Mouse (Mus musculus) ES-Bruce4 (cell line): ENCODE results near the gene Agpat1. TPM values are rescaled to one million over a fixed set of nuclear protein-coding genes. Genes with fewer than 3 reads are reported as not detected.

Experiments
- H3K27ac ChIP-seq: 2 replicates; pipeline ENCODE4 v1.5.1; 2012; ENCODE audit warnings: low read length, inconsistent platforms; ENCODE audit not compliant: insufficient read depth
- H3K27me3 ChIP-seq: 2 replicates; pipeline ENCODE4 v1.6.1; 2012; ENCODE audit warnings: mild to moderate bottlenecking, low read length, inconsistent platforms; ENCODE audit not compliant: control insufficient read depth, poor library complexity, insufficient read depth, severe bottlenecking
- H3K36me3 ChIP-seq: 2 replicates; pipeline ENCODE4 v1.6.1; 2012; ENCODE audit warnings: inconsistent platforms, mild to moderate bottlenecking, low read length, moderate library complexity; ENCODE audit not compliant: control insufficient read depth, poor library complexity, insufficient read depth, severe bottlenecking
- H3K4me1 ChIP-seq: one replicate; pipeline ENCODE4 v1.8.1; 2011; ENCODE audit warnings: low read length; ENCODE audit not compliant: control insufficient read depth, insufficient read depth
- H3K4me3 ChIP-seq: 2 replicates; pipeline ENCODE4 v1.5.1; 2011; ENCODE audit warnings: low read depth, mild to moderate bottlenecking, low read length
- H3K9ac ChIP-seq: 2 replicates; pipeline ENCODE4 v1.6.1; 2012; ENCODE audit warnings: low read depth, mild to moderate bottlenecking, inconsistent platforms; ENCODE audit not compliant: poor library complexity, severe bottlenecking
- H3K9me3 ChIP-seq: replicated peaks from 2 replicates; pipeline ENCODE4 v1.6.1; 2012; ENCODE audit warnings: mild to moderate bottlenecking, low read length, inconsistent platforms; ENCODE audit not compliant: control insufficient read depth, poor library complexity, insufficient read depth, severe bottlenecking
- CTCF ChIP-seq: IDR thresholded peaks from one replicate; pipeline ENCODE4 v1.8.1; 2011; ENCODE audit warnings: low read depth, low read length
- EP300 ChIP-seq: IDR thresholded peaks from 2 replicates; pipeline ENCODE4 v1.6.1; 2011; ENCODE audit warnings: low read depth, low read length; ENCODE audit not compliant: insufficient read depth
- POLR2A ChIP-seq: IDR thresholded peaks from one replicate; pipeline ENCODE4 v1.8.1; 2011; ENCODE audit warnings: low read length; ENCODE audit not compliant: insufficient read depth
- polyA plus RNA-seq: library from polyadenylated mRNA; stranded (reverse); fragments of >200 nt; gene quantifications from 2 replicates; pipeline ENCODE4 v1.2.4, GENCODE M21; 2011; ENCODE audit warnings: low read depth; ENCODE audit not compliant: missing spikeins, insufficient read depth, insufficient read length

Agpat1 gene
- polyA plus RNA-seq, 1 experiment = 66.8 TPM

DNA sequence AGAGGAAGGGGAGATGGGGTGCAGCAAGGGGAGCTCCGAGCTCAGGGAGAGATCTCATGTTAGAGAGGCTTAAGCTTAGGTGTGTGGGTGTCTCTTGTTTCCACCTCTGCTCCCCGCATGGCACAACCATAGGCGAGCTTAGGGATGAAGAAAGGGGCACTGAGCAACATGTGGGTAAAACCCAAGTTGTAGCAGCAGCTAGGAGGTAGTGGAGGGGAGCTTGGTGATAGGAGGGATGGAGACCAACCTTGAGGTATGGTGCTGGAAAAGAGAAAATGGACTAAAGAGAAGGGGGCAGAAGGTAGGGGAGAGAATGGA, 55.8 kb downstream of the Agpat1 start:
- Histone ChIP-seq H3K36me3 (no peaks in the 10 kb centered on the region), H3K27ac (no peak overlapping the region), H3K9ac (no peak overlapping the region), H3K4me1 (no peaks in the 10 kb centered on the region), H3K9me3 (no peaks in the 10 kb centered on the region), H3K4me3 (no peak overlapping the region), H3K27me3 (no peaks in the 10 kb centered on the region)
- TF ChIP-seq POLR2A (no peak), CTCF (no peak), EP300 (no peak)

DNA sequence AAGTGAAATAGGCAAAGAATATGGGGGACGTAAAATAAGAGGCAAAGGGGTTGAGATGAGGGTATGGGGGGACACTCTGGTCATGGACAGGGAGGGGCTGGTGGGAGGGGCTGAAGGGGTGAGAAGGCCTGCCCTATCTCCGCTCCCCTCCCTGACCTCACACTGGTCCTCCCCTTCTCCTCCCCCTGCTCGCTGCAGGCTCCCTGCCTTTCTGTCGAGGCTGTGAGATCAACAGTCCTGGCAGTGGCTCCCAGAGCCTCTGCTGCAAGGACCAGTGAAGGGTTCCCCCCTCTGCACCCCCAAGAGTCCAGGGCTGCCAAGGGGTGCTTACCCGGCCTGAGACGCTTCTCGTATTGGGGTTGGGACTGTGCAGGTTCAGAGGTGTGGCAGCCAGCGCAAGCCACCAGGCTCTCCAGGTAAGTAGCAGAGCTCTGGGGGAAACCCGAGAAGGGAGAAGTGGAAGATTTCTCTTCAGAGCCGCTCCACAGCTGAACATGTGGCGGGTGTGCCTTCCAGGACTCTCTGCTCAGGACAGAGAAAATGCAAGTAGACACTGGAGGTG, 56.3 kb downstream of the Agpat1 start:
- H3K36me3 ChIP-seq = no peaks in the 10 kb centered on the region
- no peaks in the 10 kb centered on the region for H3K9me3 ChIP-seq
- H3K9ac ChIP-seq = no peak overlapping the region

DNA sequence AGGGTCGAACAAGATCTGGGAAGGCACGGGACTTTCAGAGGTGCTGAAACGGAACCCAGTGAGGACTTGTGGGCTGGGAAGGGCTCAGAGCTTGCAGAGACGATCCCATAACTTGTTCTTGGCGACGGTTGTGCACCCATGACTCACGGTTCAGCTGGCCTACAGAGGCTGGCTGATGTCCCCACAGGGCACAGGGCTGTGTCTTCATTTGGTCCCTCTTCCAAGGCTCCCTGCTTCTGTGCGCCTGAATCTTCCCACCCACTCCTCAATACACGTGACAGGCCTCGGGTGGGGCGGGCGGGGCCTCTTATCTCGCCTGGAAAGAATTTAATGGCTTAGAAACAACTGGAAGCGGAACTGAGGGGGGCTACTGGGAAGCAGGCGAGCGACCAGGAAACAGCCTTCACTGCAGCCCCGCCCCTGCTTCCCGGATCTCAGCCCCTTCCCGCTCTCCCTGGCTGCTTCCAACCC, 57.1 kb downstream of the Agpat1 start:
- no peak overlapping the region for H3K9ac ChIP-seq
- no peaks in the 10 kb centered on the region for H3K9me3 ChIP-seq
- H3K36me3 ChIP-seq = no peaks in the 10 kb centered on the region
- no peak for TF ChIP-seq CTCF
- no peak for TF ChIP-seq EP300
- no peak for TF ChIP-seq POLR2A
- no peaks in the 10 kb centered on the region for H3K27me3 ChIP-seq
- H3K27ac ChIP-seq = no peak overlapping the region
- H3K4me3 ChIP-seq = no peak overlapping the region
- H3K4me1 ChIP-seq = no peaks in the 10 kb centered on the region

More for the DNA sequence above, 56.3 kb downstream of the Agpat1 start:
- TF ChIP-seq POLR2A (no peak), EP300 (no peak), CTCF (no peak)
- Histone ChIP-seq H3K27ac (no peak overlapping the region), H3K27me3 (no peaks in the 10 kb centered on the region), H3K4me3 (no peak overlapping the region), H3K4me1 (no peaks in the 10 kb centered on the region)

DNA sequence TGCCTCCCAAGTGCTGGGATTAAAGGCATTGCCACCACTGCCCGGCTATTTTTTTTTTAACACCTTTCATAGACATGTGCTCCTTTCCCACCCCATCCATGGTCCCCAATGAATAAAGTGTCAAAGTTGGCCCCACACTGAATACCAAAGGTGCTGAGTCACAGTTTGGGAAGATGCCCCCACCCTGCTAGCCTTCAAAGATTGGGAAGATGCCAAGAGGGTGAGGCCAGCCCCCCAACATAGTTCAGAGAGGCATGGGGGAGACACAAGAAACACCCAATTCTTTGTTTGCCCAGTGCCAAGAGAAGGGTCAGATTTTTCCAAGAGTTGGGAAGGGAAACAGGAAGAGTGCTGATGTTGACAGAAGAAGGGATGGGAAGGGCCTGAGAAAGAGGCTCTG, 58.4 kb downstream of the Agpat1 start:
- Histone ChIP-seq H3K9ac (no peak overlapping the region), H3K4me3 (no peak overlapping the region), H3K27me3 (no peaks in the 10 kb centered on the region), H3K9me3 (no peaks in the 10 kb centered on the region), H3K4me1 (no peaks in the 10 kb centered on the region), H3K36me3 (no peaks in the 10 kb centered on the region), H3K27ac (no peak overlapping the region)
- TF ChIP-seq CTCF = no peak
- TF ChIP-seq POLR2A = no peak
- no peak for TF ChIP-seq EP300

DNA sequence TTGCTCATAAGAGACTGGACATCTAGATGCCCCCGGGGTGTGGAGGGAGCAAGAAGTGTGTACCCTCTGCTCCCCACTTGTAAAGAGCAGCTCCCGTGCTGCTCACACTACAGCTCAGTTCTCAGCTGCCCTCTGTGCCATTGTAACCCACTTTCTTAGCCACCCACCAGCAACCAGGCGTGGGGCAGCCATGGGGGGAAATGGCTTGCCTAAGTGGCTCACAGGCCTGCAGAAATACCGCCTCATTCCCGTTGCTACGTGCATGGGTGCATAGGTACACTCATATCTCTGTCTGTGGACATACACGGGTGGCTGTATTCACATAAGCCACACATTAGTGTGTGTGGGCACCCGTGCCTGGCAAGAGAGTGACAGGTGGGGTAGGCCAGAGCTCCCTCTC, 58.9 kb downstream of the Agpat1 start:
- H3K27me3 ChIP-seq = no peaks in the 10 kb centered on the region
- no peak overlapping the region for H3K4me3 ChIP-seq
- no peaks in the 10 kb centered on the region for H3K9me3 ChIP-seq
- H3K36me3 ChIP-seq = no peaks in the 10 kb centered on the region
- no peak overlapping the region for H3K9ac ChIP-seq
- no peak overlapping the region for H3K27ac ChIP-seq
- TF ChIP-seq EP300 (no peak), POLR2A (no peak), CTCF (no peak)
- no peaks in the 10 kb centered on the region for H3K4me1 ChIP-seq

Other genes starting within 250 kb of the Agpat1 start
- gene Btnl2, start 249.4 kb upstream of the Agpat1 start, polyA plus RNA-seq = not detected in 2 replicates
- gene Btnl1, start 227.1 kb upstream of the Agpat1 start, polyA plus RNA-seq = 0.28 TPM in 1 of 2 replicates, not detected in the other
- not detected in 2 replicates for gene BC051142, start 205.4 kb upstream of the Agpat1 start, polyA plus RNA-seq
- gene Btnl4, start 126.9 kb upstream of the Agpat1 start, polyA plus RNA-seq = not detected in 2 replicates
- gene Btnl6, start 86.9 kb upstream of the Agpat1 start, polyA plus RNA-seq = not detected in 2 replicates
- 4.6 and 7.0 TPM in 2 replicates for gene Notch4, start 40.0 kb upstream of the Agpat1 start, polyA plus RNA-seq
- gene Gpsm3, start 14.5 kb upstream of the Agpat1 start, polyA plus RNA-seq = 3.9 and 4.2 TPM in 2 replicates
- gene Pbx2, start 13.0 kb upstream of the Agpat1 start, polyA plus RNA-seq = 66.1 and 73.0 TPM in 2 replicates
- 1.4 and 2.5 TPM in 2 replicates for gene Ager, start 6.4 kb upstream of the Agpat1 start, polyA plus RNA-seq
- 74.3 and 75.9 TPM in 2 replicates for gene Rnf5, start 572 bp upstream of the Agpat1 start, polyA plus RNA-seq
- gene Egfl8, start 11.7 kb downstream of the Agpat1 start, polyA plus RNA-seq = 0.85 and 1.1 TPM in 2 replicates
- 26.7 and 29.2 TPM in 2 replicates for gene Ppt2, start 24.2 kb downstream of the Agpat1 start, polyA plus RNA-seq
- not detected in 2 replicates for gene Prrt1, start 25.3 kb downstream of the Agpat1 start, polyA plus RNA-seq
- 11.0 and 16.5 TPM in 2 replicates for gene Fkbpl, start 40.5 kb downstream of the Agpat1 start, polyA plus RNA-seq
- gene Atf6b, start 42.9 kb downstream of the Agpat1 start, polyA plus RNA-seq = 31.3 and 32.0 TPM in 2 replicates
- 0.13 and 0.15 TPM in 2 replicates for gene Tnxb, start 66.3 kb downstream of the Agpat1 start, polyA plus RNA-seq
- gene C4b, start 139.6 kb downstream of the Agpat1 start, polyA plus RNA-seq = 0.12 and 0.23 TPM in 2 replicates
- not detected in 2 replicates for gene Cyp21a1, start 200.3 kb downstream of the Agpat1 start, polyA plus RNA-seq
- 18.7 and 25.8 TPM in 2 replicates for gene Stk19, start 232.7 kb downstream of the Agpat1 start, polyA plus RNA-seq
- 22.6 and 24.5 TPM in 2 replicates for gene Dxo, start 232.8 kb downstream of the Agpat1 start, polyA plus RNA-seq
- gene Skiv2l, start 245.9 kb downstream of the Agpat1 start, polyA plus RNA-seq = 12.7 and 13.1 TPM in 2 replicates
- gene Nelfe, start 246.1 kb downstream of the Agpat1 start, polyA plus RNA-seq = 53.0 and 63.6 TPM in 2 replicates